Mouse (Mus musculus): Measurements from ENCODE around the gene Gna15.

The Gna15 gene

GRCm38 (mm10) chr10:81553807-81554755, 30.1 kb upstream of the Gna15 start:
- no peak for DNase-seq

- DNase-seq = no peak
Observed at GRCm38 (mm10) chr10:81553232-81553631, 29.2 kb upstream of the Gna15 start.

GRCm38 (mm10) chr10:81551597-81552102, 27.6 kb upstream of the Gna15 start:
- peak; percentile 90 for DNase-seq

- no peak for DNase-seq
Observed at GRCm38 (mm10) chr10:81550257-81550656, 26.2 kb upstream of the Gna15 start.

DNA sequence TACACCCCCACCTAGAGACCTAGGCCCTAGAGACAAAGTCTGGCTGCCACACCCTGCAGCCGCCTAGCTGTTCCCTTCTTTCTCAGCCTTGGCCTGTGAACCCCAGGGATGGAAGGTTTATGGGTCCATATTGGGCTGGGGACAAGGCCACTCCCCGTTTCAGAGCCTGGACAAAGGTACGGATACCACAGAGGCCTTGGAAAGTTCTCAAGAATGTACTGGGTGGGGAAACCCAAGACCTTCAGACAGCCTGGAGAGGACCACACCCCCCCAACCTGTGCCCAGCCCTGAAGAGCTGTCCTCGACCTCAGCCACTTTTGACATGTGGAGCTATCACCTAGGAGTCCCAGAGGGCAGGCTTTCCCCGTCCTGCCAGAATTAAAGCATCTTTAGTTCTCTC, 24.9 kb upstream of the Gna15 start:
- no peak for DNase-seq

- no peak for DNase-seq
Observed at GRCm38 (mm10) chr10:81546788-81547571, 23.0 kb upstream of the Gna15 start.

- no peak for DNase-seq
Observed at GRCm38 (mm10) chr10:81546332-81546731, 22.3 kb upstream of the Gna15 start.

DNA sequence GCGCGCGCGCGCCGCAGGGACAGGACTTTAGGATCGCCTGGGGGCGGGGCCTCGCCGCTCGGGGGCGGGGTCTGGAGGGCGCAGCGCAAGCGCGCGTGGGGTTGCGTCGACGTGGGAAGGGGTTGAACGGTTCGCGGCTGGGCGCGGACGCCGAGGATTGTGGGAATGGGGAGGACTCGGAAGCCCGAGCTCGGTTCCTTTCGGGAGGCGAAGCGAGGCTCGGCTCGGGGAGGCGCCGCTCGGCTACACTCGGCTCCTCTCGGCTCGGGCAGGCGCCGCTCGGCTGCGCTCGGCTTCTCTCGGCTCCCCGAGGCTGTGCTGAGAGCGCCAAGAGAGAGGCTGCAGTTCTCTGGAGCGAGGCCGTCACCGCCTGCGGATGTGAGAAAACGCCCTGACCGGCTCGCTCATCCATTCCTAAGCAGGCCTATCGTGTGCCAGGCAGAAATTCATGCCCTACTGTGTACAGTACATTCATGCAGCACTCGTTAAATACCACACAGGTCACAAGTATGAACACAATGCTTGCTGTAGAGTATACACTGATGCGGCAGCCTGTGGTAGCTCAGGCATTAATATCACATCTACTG, 21.2 kb upstream of the Gna15 start, which contains the start of gene Gna11:
Gene Gna11, minus strand, starts transcription at position 30 of the 587 bp plus-strand sequence.
- DNase-seq = peak; percentile 99

- DNase-seq = no peak
Observed at GRCm38 (mm10) chr10:81544296-81545160, 20.5 kb upstream of the Gna15 start.

- no peak for DNase-seq
Observed at GRCm38 (mm10) chr10:81543633-81544032, 19.6 kb upstream of the Gna15 start.

DNA sequence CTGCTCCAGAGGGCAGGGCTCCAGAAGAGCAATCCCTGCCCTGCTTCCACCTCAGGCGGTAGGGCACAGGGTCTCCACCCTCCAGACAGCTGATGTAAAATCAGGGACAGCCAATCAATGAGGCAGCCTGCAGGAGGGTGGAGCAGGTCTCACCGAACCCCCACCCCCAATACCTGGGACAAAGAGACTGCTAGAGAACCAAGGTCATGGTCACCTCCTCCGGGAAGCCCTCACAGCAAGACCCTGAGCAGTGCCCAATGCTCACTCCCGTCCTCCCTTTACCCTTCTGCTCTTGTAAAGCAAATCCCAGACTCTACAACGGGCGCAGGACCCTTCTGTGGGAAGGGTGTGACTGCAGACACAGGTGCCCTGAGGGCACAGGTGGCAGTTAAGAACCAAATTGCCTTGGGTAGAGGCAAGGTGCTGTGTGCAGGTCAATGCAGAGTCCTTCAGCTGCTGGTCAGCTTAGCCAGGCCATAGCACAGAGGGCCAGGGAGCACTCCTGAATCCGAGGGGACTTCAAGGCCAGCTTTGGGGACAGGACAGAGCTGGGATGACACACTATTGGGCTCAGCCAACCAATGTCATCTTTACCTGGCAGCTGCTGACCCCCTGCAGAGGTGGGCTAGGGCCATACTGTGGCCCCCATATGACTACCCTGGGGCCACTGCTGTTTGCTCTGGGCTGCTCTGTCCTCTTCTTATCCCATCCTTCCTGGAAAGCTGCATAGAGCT, 18.9 kb upstream of the Gna15 start:
- no peak for DNase-seq

- no peak for DNase-seq
Observed at GRCm38 (mm10) chr10:81541803-81542202, 17.8 kb upstream of the Gna15 start.

- no peak for DNase-seq
Observed at GRCm38 (mm10) chr10:81541363-81541762, 17.3 kb upstream of the Gna15 start.

DNA sequence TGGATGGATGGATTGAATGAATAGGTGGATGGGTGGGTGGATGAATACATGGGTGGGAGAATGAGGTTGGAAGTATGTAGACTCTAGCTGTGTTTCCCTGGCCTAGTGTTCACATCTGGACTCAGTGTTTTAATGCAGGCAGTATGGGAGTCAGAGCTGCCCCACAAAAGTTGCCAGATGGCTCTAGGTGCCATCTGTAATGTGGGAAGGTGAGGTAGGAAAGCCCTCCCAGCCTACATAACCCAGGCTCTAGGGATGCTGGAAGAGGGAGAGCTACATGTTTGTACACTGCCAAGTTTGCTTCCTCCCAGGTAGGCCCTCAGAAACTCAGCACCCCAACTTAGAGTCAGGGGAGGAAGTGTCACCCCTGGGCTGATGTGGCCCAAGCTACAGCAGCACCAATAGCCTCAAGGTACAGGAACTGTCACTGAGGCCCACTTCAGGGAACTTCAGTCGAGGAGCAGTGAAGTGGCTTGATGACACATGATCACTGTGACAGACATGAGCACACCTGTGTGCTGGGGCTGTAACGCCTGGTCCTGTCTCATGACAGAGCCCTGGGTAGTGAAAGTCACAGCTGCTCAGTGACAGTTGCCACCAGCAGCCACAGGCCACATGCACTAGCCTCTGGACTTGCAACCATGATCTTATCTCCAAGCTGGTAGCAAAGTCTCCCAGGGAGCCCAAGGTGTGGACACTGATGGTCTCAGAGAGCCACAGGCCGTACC, 14.5 kb upstream of the Gna15 start:
- no peak for DNase-seq

GRCm38 (mm10) chr10:81537429-81537828, 13.4 kb upstream of the Gna15 start:
- no peak for DNase-seq

- DNase-seq = no peak
Observed at GRCm38 (mm10) chr10:81536734-81537133, 12.7 kb upstream of the Gna15 start.

GRCm38 (mm10) chr10:81534826-81535225, 10.8 kb upstream of the Gna15 start:
- DNase-seq = no peak

DNA sequence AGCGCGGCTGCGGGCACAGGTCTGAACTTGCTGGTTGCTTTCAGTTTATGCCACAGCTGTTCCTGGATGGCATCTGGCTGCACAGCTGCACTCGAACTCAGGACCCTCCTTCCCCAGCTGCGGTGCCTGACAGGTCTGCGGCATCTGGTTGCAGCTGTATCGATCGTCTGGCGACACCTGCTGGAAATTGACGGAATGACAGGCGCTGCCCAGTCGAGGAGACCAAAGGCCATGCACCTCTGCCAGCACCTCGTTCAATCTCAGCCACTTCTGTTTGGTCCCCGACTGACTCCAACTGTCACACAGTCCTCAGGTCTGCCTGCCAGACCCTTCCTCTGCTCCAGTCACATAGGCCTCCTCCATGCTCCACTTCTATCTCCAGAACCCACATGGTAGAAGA, 2.8 kb upstream of the Gna15 start:
- DNase-seq = no peak

GRCm38 (mm10) chr10:81525017-81525694, 1.1 kb upstream of the Gna15 start:
- DNase-seq = no peak

- no peak for DNase-seq
Observed at GRCm38 (mm10) chr10:81523570-81523969, 455 bp downstream of the Gna15 start.
